Mouse (Mus musculus): ENCODE data around the gene Chrna9.

DNA sequence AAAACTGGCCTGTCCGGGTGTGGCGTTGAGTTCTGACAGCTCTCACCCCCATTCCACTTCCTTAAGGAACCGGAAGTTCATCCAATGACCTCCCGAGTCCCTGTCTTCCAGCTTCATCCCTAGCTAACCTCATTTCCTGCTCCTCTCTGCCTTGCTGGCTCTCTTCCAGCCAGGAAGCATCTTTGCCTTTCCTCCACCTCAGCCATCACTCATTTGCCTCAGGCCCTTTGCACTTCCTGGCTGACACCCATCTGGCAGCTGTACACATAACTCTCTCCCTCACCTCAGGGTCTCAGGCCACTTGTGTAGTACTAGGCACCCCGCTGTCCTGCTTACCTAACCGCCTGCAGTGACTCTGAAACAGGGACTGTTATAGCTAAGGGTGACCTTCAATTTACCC, 59.9 kb downstream of the Chrna9 start:
- no peak for TF ChIP-seq CTCF (IDR thresholded peaks at IDR 0.05; ENCODE audit: low read depth)
- no peak for TF ChIP-seq EP300 (IDR thresholded peaks at IDR 0.05; ENCODE audit: low read depth)

All from liver, postnatal 0 days (tissue).